Mouse (Mus musculus): ENCODE data around the gene Eid2b. TPM values are rescaled to one million over a fixed set of nuclear protein-coding genes. Genes with fewer than 3 reads are reported as not detected.

Gene Eid2b
- total and polyA plus RNA-seq, 3 experiments = 3.2 to 5.3 TPM; not detected in 1

- no peaks in the 10 kb centered on the region for H3K79me2 ChIP-seq (ENCODE audit: control insufficient read depth, insufficient read depth, low read length, poor library complexity)
- no peak overlapping the region for H3K9ac ChIP-seq (ENCODE audit: control insufficient read depth, low read depth, low read length, poor library complexity, severe bottlenecking)
- no peaks in the 10 kb centered on the region for H3K4me1 ChIP-seq (ENCODE audit: control insufficient read depth in 1 of 2, insufficient read depth in 2 of 2, low read length in 2 of 2)
- H3K36me3 ChIP-seq (ENCODE audit: control insufficient read depth in 1 of 2, insufficient read depth in 2 of 2, low read length in 2 of 2) = no peaks in the 10 kb centered on the region
- H3K27ac ChIP-seq (ENCODE audit: control insufficient read depth, low read depth, low read length) = no peak overlapping the region
- H3K27me3 ChIP-seq (ENCODE audit: control insufficient read depth in 1 of 2, insufficient read depth in 2 of 2, low read length in 2 of 2) = no peaks in the 10 kb centered on the region
- DNase-seq (ENCODE audit: low read depth, low spot score) = no peak
- H3K4me3 ChIP-seq (ENCODE audit: control insufficient read depth in 1 of 2, insufficient read depth in 1 of 2, low read depth in 2 of 2, low read length in 2 of 2) = no peak overlapping the region
- TF ChIP-seq GABPA (IDR thresholded peaks at IDR 0.05; ENCODE audit: low read depth, low read length) = no peak
- no peak for TF ChIP-seq MYB (IDR thresholded peaks at IDR 0.05; ENCODE audit: low read depth, low read length)
- no peak for TF ChIP-seq MAFK (IDR thresholded peaks at IDR 0.05; ENCODE audit: borderline replicate concordance, low read depth, low read length)
- no peak for TF ChIP-seq MEF2A (IDR thresholded peaks at IDR 0.05; ENCODE audit: extremely low read depth, insufficient replicate concordance, low read depth, low read length, poor library complexity, severe bottlenecking)
- TF ChIP-seq JUND (IDR thresholded peaks at IDR 0.05; ENCODE audit: low read depth, low read length) = no peak
- no peak for TF ChIP-seq CHD1 (IDR thresholded peaks at IDR 0.05; ENCODE audit: low read depth, low read length)
- TF ChIP-seq POLR2A (IDR thresholded peaks at IDR 0.05; ENCODE audit: control insufficient read depth in 1 of 2, insufficient read depth in 1 of 2, low read depth in 1 of 2, low read length in 2 of 2, poor library complexity in 1 of 2) = no peak
- no peaks in the 10 kb centered on the region for H3K9me3 ChIP-seq (replicated peaks; ENCODE audit: insufficient read depth, low read length)
Observed at GRCm38 (mm10) chr7:28290165-28290564, 12.6 kb downstream of the Eid2b start.

- H3K27me3 ChIP-seq (ENCODE audit: control insufficient read depth in 1 of 2, insufficient read depth in 2 of 2, low read length in 2 of 2) = no peaks in the 10 kb centered on the region
- no peaks in the 10 kb centered on the region for H3K79me2 ChIP-seq (ENCODE audit: control insufficient read depth, insufficient read depth, low read length, poor library complexity)
- no peaks in the 10 kb centered on the region for H3K4me1 ChIP-seq (ENCODE audit: control insufficient read depth in 1 of 2, insufficient read depth in 2 of 2, low read length in 2 of 2)
- no peaks in the 10 kb centered on the region for H3K36me3 ChIP-seq (ENCODE audit: control insufficient read depth in 1 of 2, insufficient read depth in 2 of 2, low read length in 2 of 2)
- TF ChIP-seq POLR2AphosphoS5 (IDR thresholded peaks at IDR 0.05; ENCODE audit: borderline replicate concordance, low read depth, low read length) (no peak), ZKSCAN1 (IDR thresholded peaks at IDR 0.05; ENCODE audit: low read depth, low read length) (no peak), MXI1 (IDR thresholded peaks at IDR 0.05; ENCODE audit: low read depth, low read length) (no peak), NELFE (IDR thresholded peaks at IDR 0.05; ENCODE audit: low read depth, low read length) (no peak), POLR2A (IDR thresholded peaks at IDR 0.05; ENCODE audit: control insufficient read depth in 1 of 2, insufficient read depth in 1 of 2, low read depth in 1 of 2, low read length in 2 of 2, poor library complexity in 1 of 2) (no peak), TBP (IDR thresholded peaks at IDR 0.05; ENCODE audit: low read depth, low read length) (no peak), SIN3A (IDR thresholded peaks at IDR 0.05; ENCODE audit: low read length) (no peak), E2F4 (IDR thresholded peaks at IDR 0.05; ENCODE audit: borderline replicate concordance, low read depth, low read length) (no peak), CTCF (IDR thresholded peaks at IDR 0.05 in 2 of 3, conservative IDR thresholded peaks at IDR 0.05 in 1 of 3; ENCODE audit: control insufficient read depth in 1 of 3, insufficient read depth in 1 of 3, low read depth in 2 of 3, low read length in 3 of 3, poor library complexity in 1 of 3, severe bottlenecking in 1 of 3) (no peak), ELF1 (IDR thresholded peaks at IDR 0.05; ENCODE audit: low read depth, low read length) (no peak), KAT2A (conservative IDR thresholded peaks at IDR 0.05; ENCODE audit: low read depth, low read length) (no peak), GABPA (IDR thresholded peaks at IDR 0.05; ENCODE audit: low read depth, low read length) (no peak), JUND (IDR thresholded peaks at IDR 0.05; ENCODE audit: low read depth, low read length) (no peak), MAX (IDR thresholded peaks at IDR 0.05; ENCODE audit: low read length) (no peak), POLR2AphosphoS2 (IDR thresholded peaks at IDR 0.05; ENCODE audit: low read length) (no peak)
- no peaks in the 10 kb centered on the region for H3K9me3 ChIP-seq (replicated peaks; ENCODE audit: insufficient read depth, low read length)
- H3K4me3 ChIP-seq (ENCODE audit: control insufficient read depth in 1 of 2, insufficient read depth in 1 of 2, low read depth in 2 of 2, low read length in 2 of 2) = no peak within 1 kb of the TSS
- H3K27ac ChIP-seq (ENCODE audit: control insufficient read depth, low read depth, low read length) = no peak within 1 kb of the TSS
- DNase-seq (ENCODE audit: low read depth, low spot score) = no peak
- H3K9ac ChIP-seq (ENCODE audit: control insufficient read depth, low read depth, low read length, poor library complexity, severe bottlenecking) = no peak within 1 kb of the TSS
Observed at GRCm38 (mm10) chr7:28290638-28291590, 13.4 kb downstream of the Eid2b start, which contains the start of gene Selenov. Gene Selenov (minus strand): TSS chr7:28291186.

Measured in MEL (cell line).